Mouse (Mus musculus) megakaryocyte-erythroid progenitor cell, adult 5 weeks (primary cell): ENCODE data around the gene Pex16. TPM values are rescaled to one million over a fixed set of nuclear protein-coding genes. Genes with fewer than 3 reads are reported as not detected.

Experiments used
- polyA plus RNA-seq: library from polyadenylated mRNA; stranded (reverse); fragments of >175 nt; gene quantifications from 2 replicates; pipeline ENCODE4 v1.2.3, GENCODE M21; 2012

Gene Pex16
- polyA plus RNA-seq = 26.6 and 28.5 TPM in 2 replicates

DNA sequence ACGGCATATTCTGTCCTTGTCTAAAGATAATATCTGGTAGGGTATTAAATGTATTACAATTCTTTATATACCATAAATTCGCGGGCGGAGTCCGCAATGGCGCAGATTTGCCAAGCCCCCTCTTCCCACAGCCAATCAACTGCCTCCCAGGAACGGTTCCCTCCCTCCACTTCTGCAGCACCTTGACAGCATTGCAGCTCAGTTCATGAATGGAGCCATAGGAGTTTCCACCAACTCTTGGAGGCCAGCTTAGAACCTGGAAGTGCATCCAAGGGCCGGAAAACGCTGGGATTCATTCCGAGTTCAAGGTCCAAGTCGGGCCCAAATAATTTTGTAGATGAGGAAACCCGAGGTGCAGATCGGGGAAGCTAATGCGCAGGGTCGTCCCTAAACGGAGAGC is at the start of gene Pex16, which contains the start of gene Large2:
Pex16 (plus strand) TSS at position 163 of the 400 bp plus-strand sequence.
Large2 (minus strand) TSS at position 356 of the 400 bp plus-strand sequence.

DNA sequence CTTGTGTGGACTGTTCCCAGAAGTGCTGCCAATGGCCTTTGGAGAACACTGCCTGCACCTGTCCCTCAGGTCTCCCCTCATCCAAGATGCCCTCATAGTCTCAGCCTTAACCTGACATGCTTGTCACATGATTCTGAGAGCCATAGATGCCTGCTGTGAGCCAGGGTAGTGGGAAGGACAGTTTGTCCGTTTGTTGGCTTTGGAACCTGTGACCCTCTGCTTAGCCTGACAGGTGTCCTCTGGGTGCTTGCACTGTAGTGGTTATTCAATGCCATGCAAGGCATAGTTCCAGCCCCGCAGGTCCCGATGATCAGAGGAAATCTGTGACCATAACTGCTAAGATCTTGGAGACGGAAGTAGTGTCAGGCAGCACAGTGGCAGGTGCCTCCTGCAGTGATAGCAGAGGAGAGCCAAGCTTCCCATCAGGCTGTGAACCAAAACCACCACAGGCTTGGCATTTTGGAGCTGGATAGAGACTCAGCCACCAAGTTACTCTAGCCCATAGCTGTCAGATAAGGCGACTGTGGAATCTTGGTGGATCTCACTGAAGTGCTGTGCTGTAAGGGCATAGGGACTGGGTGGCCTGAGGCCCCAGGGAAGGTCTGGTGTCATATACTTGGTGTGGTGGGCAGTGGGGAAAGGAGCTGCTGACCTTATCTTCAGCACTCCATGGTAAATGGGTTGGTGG is 7.6 kb downstream of the Pex16 start, which contains the start of gene 1700029I15Rik:
1700029I15Rik (plus strand) TSS at position 638 of the 688 bp plus-strand sequence.

DNA sequence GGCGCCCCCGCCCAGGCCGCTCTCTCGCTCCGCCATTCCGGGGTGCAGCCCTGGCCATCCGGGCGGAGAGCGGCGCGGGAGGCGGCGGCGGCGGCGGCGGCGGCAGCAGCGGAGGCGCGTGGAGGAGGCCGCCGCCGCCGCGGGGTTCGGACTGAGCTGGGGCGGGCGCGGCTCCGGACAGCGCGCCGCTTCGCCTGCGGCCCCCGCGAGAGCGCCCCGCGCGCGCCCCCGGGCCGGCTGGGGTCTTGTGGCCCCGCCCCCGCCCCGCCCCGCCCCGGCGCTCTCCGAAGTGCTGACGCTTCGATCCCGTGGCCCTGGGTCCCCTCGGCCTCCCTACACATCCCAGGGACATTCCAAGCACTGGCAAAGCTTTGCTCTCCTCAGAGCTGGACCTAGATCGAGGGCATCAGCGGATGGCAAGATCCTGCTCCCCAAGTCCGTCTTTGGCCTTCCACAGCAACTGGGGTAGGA is 26.6 kb downstream of the Pex16 start, which contains the start of gene Mapk8ip1:
Mapk8ip1 (minus strand) TSS at position 173 of the 471 bp plus-strand sequence.

Other genes with a start within 250 kb of the Pex16 start
- gene Large2, start 193 bp downstream of the Pex16 start, polyA plus RNA-seq = 1.2 and 3.3 TPM in 2 replicates
- gene 1700029I15Rik, start 7.9 kb downstream of the Pex16 start, polyA plus RNA-seq = 3.7 and 6.0 TPM in 2 replicates
- gene Mapk8ip1, start 26.6 kb downstream of the Pex16 start, polyA plus RNA-seq = 0.20 and 0.93 TPM in 2 replicates
- gene Cry2, start 59.4 kb downstream of the Pex16 start, polyA plus RNA-seq = 14.1 and 21.0 TPM in 2 replicates
- gene Slc35c1, start 85.9 kb downstream of the Pex16 start, polyA plus RNA-seq = 40.9 and 53.0 TPM in 2 replicates
- 0.89 and 1.1 TPM in 2 replicates for gene Chst1, start 225.0 kb downstream of the Pex16 start, polyA plus RNA-seq